Mouse (Mus musculus): ENCODE data around the gene Gdf10. TPM values are rescaled to one million over a fixed set of nuclear protein-coding genes. Genes with fewer than 3 reads are reported as not detected.
A peak's percentile ranks its signal among the peaks of the same experiment; 100 is the strongest.

Gene Gdf10
- total RNA-seq, 2 experiments from 2014 or later, result 6.9 to 7.0 TPM

DNA sequence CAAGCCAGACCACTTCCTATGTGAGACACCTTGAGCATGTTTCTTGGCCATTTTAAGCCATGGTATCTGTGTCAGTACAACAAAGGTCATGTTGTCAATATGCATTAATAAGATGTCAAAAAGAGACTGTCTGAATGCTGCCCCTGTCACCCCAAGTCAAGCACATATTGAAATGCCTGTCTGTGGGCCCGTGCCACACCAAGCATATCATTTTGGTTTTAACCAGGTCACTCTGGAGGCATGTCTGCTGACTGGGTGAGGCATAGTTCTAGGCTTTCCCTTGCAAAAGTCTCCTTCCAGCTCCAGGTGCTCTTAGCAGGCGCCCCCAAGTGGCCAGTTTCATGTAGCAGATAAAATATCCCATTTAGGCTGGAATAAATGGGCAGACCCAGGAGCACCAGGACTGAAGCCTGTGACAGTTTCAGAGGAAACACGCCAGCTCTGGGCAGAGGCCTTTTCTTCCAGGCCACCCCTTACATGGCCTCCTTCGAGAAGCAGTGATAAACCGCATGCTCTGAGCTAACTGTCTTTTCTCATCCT is 10.5 kb downstream of the Gdf10 start:
- peak; percentile 46 to 83 for DNase-seq (ENCODE audit: extremely low spot score in 1 of 2, low spot score in 1 of 2)

DNA sequence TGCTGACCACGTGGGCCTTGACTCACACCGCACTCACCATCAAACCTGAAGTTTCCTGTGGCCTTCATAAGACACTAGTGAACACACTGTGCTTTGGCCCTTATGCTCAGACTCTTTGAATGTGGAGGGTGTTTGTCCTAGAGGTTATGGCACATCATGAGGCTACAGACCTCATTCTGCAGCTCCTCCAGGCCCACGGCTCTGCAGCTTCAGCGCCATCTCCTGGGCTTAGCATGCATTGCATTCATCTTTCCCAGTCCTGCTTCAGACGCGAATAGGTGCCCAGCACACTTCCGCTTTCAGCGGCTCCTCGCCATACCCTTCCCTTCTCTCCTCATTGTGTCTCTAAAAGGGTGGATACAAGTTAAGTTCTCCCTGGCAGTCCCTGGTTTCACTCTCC is 15.7 kb downstream of the Gdf10 start:
- DNase-seq (ENCODE audit: extremely low spot score in 1 of 2, low spot score in 1 of 2), result peak; percentile 73 to 86

DNA sequence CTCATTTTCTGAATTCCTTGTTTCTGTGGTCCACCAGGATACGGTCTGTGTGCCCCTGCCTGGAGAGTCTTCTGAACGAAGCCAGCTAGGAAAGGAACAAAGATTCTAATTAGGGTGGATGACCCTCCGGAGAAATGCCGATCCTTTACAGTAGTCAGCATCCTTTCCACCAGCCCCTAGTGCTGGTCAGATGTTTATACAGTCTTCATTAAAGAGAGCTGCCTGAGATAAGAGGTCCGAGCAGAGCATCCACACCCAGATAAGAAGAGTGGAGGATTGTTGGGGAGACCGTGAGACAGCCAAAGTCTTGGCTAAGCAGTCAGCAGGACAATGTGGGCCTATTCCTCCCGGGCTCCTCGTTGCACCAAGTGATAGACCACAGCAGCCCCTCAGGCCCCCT is 17.4 kb downstream of the Gdf10 start, which contains the start of gene Gdf2:
Gene Gdf2 (plus strand): TSS at position 301 of the 400 bp plus-strand sequence.
- no peak for DNase-seq (ENCODE audit: extremely low spot score in 1 of 2, low spot score in 1 of 2)

DNA sequence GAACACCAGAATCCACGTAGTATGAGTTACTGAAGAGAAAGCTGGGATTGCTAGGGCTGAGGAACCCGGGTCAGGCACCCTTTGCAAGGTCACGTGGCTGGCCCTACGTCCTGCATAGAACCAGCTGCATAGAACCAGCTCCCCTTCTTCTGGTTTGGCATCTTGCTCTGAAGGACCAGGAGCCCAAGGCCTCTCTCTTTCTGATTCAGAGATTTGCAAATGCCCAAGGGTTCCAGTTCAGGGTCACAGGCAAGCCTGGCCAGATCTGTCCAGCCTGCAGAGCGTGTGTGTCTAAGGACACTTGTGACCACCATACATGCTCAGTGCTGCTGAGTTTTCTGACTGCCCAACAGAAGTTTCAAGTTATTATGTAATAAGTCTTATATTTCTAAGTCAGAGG is 18.8 kb downstream of the Gdf10 start:
- no peak for DNase-seq (ENCODE audit: extremely low spot score in 1 of 2, low spot score in 1 of 2)

DNA sequence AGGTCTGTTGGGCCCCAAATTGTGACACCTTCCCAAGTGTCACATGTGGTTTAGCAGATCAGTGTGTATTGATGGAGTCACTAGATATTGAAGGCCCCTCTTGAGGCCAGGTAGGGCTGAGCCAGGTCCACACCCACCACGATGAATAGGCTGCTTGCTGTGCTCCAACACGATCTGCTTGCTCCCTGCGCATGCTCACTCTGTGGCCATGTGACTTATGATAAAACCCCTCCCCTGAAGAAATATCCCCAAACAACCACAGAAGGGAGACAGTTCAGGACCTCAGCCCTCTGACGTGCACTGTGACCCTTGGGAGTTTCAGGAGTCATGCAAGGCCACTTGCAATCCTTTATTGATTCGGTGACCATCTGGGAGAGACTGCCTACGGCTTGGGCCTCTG is 22.7 kb downstream of the Gdf10 start:
- DNase-seq (ENCODE audit: extremely low spot score in 1 of 2, low spot score in 1 of 2), result no peak

DNA sequence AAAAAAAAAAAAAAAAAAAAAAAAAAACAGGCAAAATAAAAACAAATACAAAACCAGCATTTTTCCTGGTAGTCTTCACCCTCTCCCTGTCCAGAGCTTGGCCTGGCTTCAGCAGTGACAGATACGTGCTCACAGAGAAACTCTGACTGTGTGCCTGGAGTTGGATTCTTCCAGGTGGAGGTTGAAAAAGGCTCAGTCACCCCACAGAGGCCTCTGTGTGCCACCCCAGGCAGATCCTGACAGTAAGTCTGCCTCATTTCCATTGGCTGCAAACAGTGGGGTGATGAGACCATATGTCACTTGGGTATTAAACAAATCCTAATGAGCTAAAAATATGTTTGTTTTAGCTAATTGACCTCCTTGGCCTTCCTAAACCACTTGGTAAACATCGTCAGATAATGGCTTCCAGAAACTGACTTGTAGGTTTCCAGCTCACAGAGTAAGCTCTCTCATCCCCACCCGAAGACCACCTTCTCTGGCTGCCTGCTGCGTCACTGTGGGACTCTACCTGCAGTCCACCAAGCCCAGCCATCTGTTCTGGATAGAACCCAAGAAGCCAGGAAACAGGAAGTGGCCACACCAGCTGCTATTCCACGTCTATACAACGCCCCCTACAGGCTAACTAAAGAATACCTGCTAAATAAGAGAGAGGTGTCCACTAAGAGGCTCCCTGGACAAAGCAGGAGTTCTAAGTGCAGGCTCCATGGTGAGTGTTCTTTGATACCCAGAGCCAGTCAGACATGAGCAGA is 29.0 kb downstream of the Gdf10 start:
- no peak for DNase-seq (ENCODE audit: extremely low spot score in 1 of 2, low spot score in 1 of 2)

DNA sequence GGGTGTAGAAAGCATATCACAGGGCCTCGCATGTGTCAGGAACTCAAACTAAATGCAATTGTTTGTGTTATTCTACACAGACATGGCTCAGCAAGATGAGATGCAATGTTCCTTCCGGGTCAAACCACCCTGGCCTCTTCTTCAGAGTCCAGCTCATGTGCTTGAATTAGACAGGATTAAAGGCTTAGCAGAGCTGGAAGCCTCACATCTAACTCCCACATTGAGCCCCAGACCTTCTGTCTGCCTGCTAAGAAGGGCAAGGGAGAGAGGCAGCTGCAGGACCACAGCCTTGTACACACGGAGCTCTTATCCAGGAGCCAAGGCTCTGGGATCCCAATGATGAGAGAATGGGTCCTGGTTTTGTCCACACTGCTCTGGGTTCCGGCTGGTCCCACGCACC is 30.4 kb downstream of the Gdf10 start, which contains the start of gene Rbp3:
Gene Rbp3 (plus strand): TSS at position 243 of the 400 bp plus-strand sequence.
- no peak for DNase-seq (ENCODE audit: extremely low spot score in 1 of 2, low spot score in 1 of 2)

DNA sequence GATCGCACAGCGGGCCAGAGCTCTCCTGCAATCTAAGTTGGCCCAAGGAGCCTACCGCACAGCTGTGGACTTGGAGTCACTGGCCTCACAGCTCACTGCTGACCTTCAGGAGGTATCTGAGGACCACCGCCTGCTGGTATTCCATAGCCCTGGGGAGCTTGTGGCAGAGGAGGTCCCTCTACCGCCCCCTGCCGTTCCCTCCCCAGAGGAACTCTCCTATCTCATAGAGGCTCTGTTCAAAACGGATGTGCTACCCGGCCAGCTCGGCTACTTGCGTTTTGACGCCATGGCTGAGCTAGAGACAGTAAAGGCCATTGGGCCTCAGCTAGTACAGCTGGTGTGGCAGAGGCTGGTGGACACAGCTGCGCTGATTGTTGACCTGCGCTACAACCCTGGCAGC is 32.7 kb downstream of the Gdf10 start:
- no peak for DNase-seq (ENCODE audit: extremely low spot score in 1 of 2, low spot score in 1 of 2)

DNA sequence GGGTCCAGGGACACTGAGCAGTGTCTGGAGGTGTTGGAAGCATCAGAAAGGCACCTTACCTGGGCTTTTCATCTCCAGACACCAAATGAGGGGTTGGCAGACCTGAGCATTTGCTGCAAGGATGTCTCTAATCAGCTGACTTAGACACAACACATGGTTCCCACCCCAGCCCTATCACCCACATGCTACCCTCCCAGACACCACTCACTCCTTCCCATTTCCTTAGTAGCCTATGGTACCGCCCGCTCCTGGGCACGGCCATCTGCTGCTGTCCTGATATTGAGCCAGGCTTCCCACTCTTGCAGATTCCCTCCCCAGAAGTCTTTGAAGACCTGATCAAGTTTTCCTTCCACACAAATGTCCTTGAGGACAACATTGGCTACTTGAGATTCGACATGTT is 34.8 kb downstream of the Gdf10 start:
- DNase-seq (ENCODE audit: extremely low spot score in 1 of 2, low spot score in 1 of 2), result no peak

DNA sequence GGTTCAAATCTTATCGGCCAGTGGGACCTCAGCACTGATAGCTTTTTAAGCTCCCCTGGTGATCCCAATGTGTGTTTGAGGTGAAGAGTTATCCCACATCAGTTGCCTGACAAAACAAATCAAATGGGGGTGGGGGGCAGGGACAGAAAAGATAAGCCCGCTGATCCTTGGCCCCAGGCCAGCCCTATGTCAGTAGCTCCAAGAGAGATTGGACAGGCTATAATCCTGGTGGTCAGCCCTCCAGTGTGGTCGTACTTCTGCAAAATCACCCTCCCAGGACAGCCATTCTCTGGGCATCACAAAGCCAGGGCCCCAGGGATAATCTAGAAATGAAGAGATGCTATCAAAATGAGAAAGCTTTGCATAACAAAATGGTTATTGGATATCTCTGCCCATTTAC is 35.5 kb downstream of the Gdf10 start:
- no peak for DNase-seq (ENCODE audit: extremely low spot score in 1 of 2, low spot score in 1 of 2)

DNA sequence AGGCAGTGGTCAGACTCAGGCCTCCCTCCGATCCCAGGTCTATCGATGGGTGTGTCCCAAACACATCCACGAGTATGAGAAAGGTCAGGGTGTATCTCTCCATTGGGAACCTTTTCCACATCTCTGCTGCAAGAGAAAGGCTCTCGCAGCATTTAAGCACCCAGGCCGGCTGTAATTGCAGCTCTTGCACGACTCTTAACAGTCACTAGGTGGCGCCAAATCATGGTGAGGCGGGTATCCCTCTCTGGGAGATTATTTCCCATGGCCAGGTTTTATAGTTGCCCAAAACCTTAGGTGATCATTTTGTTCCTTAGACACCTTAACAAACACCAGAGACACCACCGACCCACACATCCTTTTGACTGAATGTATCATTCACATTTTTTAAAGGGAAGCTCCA is 36.0 kb downstream of the Gdf10 start:
- DNase-seq (ENCODE audit: extremely low spot score in 1 of 2, low spot score in 1 of 2), result peak in 1 of 2 experiments; percentile 59

DNA sequence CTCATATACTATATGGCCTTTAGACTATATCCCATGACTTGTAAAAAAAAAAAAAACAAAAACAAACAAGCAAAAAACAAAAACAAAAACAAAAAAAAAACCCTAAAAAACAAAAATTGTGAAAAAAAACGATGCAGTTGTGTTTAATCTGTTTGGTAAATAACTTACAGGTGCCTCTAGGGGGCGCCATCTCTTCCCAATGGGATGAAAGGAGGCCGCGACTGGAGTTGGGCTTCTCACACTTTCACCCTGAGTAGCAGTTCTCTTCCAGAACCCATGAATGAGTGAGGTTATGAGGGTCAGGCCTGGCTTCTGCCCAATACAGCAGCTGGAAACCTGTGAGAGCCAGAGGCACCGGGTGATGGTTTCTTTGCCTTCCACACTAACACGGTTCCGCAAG is 42.3 kb downstream of the Gdf10 start:
- no peak for DNase-seq (ENCODE audit: extremely low spot score in 1 of 2, low spot score in 1 of 2)

DNA sequence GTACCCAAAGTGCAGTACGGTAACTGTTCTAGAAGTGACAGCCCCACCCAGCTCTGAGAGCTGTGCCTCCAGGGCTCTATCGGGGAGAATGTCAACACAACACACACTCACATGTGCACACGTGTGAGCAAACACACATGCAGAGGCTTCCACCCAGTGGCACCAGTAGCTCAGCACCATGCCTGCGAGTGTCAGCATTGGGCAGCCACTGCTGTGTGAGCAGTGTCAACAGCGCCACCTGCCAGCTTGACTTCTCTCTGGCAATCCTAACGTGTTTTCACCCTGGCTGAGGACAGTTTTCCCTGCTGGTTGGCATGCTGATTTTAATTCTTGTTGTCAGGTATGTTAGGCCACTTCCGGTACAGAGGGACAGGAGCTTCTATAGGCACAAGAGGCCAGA is 49.3 kb downstream of the Gdf10 start:
- DNase-seq (ENCODE audit: extremely low spot score in 1 of 2, low spot score in 1 of 2), result no peak

DNA sequence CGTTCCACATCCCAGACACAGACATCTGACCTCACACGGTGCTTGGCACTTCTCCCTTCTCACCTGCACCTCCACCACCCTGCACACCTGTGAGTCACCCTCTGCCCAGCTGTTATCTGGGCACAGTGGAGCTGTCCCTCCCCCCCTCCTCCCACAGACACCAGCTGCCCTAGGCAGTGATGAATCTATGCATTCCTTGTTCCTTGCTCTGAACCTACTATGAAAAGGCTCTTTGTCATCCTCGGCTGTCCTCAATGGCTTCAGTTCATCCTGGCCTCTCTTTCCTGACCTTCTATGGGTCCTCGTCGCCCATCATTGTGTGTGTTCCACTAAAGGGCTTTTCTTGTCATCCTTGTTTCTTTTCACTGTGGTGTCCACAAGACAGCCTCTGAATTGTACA is 51.4 kb downstream of the Gdf10 start:
- DNase-seq (ENCODE audit: extremely low spot score in 1 of 2, low spot score in 1 of 2), result no peak

DNA sequence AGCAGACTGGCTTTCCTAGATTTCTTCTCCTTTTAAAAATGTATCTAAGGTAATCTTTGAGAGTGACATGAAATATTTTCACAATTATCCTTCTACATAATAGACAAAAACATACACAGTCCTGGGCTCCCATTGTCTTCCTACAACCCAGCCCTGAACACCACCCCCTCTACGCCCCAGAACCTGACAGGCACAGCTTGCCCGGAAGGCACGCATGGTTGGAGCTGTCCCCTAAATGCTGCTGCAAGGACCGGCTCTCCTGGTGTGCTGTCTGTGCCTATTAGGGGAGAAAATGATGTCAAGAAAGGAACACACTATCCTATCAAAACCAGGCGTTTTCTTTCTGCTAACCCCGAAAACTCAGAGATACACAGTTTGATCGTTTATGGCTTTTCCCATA is 54.4 kb downstream of the Gdf10 start:
- no peak for DNase-seq (ENCODE audit: extremely low spot score in 1 of 2, low spot score in 1 of 2)

DNA sequence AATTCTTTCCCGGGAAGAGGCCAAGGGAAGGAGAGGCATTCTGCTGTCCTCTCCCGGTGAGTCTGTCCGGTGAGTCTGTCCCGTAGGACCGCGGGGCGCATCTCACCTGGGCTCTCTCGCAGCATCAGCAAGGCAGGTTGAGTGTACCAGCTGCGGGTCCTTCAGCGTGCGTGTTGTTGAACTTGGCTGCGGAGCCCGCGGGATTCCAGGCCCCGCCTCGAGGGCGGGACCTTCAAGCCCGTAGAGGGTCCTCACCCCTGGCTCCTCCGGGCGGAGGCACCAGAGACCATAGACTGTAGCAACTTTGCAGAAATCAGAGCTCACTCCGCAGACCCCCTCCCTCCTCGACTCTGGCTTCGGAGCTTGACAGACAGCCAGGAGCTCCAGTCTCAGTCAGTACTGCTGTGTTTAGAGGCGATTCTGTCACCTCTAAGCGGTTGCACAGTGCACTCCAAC is 55.2 kb downstream of the Gdf10 start, which contains the start of gene Zfp488:
Gene Zfp488 (minus strand): TSS at position 161 of the 456 bp plus-strand sequence.
- DNase-seq (ENCODE audit: extremely low spot score in 1 of 2, low spot score in 1 of 2), result peak in 1 of 2 experiments; percentile 8

Other genes starting within 250 kb of the Gdf10 start
- not detected for gene Gdf2, start 17.5 kb downstream of the Gdf10 start, total RNA-seq (2021)
- not detected for gene Rbp3, start 30.4 kb downstream of the Gdf10 start, total RNA-seq (2021)
- gene Zfp488, start 55.2 kb downstream of the Gdf10 start, total RNA-seq (2021), result 1 to 10 TPM; 6.6 to 7.3 TPM
- not detected for gene Gm30083, start 91.6 kb downstream of the Gdf10 start, total RNA-seq (2021)
- gene Gm5460, start 93.2 kb downstream of the Gdf10 start, total RNA-seq (2021), result not detected
- not detected for gene Antxrl, start 129.1 kb downstream of the Gdf10 start, total RNA-seq (2021)
- under 1 TPM in 1 of 2 experiments, not detected in 1; 0.15 TPM for gene Anxa8, start 162.4 kb downstream of the Gdf10 start, total RNA-seq (2021)
- gene A630023A22Rik, start 179.2 kb downstream of the Gdf10 start, total RNA-seq (2021), result not detected
- gene Npy4r, start 228.9 kb downstream of the Gdf10 start, total RNA-seq (2021), result not detected

All from layer of hippocampus, postnatal 25 days (tissue).